Mouse (Mus musculus): ENCODE data around the gene Ppm1b.

The Ppm1b gene

DNA sequence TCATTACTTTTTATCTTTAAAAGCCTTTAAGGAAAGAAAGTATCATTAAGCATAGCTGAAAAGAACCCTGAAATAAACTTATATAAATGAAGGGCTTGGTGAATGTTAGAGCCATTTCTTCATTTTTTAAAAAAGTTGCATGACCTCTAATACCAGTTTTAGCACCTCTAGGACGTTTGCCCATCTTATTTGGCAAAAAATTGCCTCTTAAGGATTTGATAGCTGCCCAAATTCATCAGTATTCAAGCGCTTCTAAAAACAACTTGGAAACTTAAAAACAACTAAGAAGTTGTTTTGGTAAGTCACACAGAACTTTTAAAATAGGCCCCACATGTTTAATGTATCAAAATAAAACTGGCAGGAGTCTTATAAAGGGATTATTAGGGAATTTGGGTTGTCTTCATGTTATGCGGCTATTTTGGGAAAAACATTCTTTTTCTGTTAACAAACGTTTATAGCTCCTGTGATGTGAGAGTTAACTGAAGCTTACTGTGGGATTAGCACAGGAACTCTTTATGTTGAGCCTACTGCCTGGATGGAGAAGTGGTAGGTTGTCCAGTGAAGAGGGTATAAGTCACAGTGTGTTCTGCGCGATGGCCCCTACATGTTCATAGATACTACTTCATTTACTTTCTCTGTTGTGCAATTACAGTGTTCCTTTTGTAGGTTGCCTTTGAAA, 2.6 kb downstream of the Ppm1b start:
- DNase-seq = no peak

DNA sequence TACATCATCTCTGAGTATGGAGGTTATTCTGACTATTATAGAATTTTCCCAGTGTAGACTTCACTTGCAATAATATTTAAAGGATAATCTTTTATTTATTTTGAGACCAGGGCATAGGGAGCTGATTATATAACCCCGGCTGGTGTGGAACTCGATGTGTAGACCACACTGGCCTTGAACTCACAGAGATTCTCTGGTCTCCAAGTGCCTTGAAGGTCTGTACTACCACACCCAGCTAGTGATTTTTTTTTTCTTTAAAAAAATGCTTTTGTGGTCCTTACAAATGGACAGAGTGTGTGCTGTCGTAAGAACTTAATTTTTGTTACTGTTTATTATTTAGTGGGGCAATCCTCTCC, 3.1 kb downstream of the Ppm1b start:
- DNase-seq = no peak

DNA sequence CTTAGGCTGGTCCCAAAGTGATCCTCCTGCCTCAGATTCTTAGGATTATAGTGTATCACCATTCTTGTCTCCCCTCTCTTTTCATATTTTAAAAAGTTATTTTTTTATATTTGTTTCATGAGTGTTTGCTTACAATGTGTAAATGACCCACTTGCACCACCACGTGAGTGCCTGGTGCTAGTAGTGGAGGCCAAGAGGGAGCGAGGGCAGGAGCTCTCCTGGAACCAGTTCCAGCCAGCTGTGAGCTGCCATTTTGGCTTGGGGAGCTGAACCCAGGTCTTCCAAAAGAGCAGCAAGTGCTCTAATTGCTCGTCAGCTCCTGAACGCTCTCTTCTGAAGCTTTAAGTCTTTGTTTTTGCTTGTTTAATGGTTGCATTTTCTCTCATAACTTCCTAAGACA, 3.6 kb downstream of the Ppm1b start:
- peak; percentile 42 for DNase-seq

DNA sequence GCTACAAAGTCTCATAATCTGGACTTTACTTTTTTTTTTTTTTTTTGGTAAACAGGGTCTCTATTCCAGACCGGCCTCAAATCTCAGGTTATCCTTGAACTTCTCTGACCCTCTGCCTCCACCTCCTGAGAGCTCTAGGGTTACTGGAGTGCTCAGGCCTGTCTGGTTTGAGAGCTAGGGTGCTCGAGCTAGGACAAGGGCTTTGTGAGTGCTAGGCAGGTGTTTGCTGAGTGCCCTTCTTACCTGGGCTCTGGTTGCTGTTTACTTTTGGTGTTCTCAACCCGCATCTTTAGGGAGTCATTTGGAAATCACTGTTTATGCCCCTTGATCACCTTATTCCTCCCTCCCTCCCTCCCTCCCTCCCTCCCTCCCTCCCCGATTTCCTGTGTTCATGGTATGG, 5.5 kb downstream of the Ppm1b start:
- DNase-seq = no peak

DNA sequence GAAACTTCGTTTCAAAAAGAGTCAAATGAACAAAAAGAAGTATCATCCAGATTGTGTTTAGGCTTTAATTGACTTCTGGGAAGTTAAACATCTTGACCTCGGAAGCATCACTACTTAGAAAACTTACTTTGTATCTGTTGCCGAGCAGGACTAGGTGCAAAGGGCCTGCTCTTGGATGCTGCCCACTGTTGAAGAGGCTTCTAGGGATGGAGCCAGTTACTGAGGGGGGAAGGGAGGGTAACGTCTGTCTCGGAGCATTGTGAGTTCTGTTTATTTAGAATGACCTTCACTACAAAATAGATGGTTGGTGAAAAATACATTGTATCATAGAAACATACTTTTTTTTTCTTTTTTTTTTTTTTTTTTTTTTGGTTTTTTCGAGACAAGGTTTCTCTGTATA, 7.1 kb downstream of the Ppm1b start:
- no peak for DNase-seq

DNA sequence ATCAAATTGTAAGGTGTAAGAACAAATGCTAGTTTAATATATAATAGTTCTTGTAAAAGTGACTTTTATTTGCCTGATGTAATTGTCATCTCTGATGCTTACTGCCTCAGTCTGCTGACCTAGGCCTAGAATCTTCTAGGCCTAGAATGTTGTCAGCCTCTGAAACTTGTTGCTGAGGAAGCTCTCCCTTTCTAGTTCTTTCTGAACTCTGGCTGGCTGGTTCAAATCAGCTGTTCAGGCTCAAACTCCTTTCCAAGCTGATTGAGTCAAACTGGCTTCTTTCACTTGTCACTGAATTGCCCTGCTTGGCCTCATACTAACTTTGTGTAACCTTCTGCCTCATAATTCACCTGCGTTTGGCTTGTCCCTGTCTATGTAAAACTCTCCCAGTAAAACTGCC, 9.7 kb downstream of the Ppm1b start:
- DNase-seq = no peak

DNA sequence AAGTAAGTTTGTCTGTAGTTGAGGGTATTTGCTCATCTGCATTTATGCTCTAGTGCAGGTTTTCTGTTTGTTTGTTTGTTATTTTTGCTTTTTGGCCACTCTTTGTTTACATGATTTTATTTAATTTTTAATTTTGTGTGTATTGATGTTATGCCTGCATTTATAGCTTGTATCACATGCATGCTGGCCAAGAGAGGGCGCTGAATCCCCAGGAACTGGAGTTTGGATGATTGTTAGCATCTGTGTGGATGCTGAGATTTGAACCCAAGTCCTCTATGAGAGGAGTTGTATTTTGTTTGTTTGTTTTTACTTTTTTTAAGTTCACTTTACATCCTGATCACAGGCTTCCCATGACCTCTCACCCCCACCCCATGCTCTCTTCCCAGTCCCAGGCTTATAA, 10.5 kb downstream of the Ppm1b start:
- DNase-seq = no peak

DNA sequence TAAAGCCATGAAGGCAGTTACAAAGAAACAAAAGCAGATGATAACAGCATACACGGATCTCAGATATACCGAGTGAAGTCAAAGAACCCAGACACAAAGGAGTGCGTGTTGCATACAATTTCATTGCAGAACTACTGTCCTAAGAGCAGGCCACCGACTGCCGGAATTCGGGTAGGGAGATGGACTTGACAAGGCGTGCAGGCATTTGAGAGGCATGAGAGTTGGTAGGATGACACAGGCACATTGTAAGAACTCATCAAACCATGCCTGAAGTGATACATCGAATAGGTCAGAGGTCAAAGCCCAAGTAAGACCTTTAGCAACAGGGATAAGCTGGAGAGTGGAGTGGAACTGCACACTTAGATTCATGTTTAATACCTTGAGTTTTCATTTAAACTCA, 13.4 kb downstream of the Ppm1b start:
- no peak for DNase-seq

DNA sequence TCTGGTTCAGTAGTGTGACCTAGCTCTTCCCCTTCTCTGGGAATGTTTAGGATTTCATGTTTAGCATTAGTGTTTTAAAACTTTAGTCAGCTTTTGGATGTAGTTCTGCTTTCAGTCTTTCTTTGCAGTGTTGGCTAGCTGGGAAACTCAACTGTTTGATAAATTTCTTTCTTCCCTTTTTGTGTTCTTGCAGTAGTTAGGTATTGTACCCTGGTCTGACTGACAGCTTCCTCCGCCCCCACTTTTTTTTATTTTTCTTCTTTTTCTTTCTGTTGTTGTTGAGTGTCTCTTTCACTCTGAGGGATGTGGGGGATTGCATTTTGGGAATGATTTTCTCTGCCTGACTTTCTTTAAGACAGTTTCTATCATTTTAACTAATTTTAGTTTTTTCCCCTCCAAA, 25.2 kb downstream of the Ppm1b start:
- no peak for DNase-seq

DNA sequence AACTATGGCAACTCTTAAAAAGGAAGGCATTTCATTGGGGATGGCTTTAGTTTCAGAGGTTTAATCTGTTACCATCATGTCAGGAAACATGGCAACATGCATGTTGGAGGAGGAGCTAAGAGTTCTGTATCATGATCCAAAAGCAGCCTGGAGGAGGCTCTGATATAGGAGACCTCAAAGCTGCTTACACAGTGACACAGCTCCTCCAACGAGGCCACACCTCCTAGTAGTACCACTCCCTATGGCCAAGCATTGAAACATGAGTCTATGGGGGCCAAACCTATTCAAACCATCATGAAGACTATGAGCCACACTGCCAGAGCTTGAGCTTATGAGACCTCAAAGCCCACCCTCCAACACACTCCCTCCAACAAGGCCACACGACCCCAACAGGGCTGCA, 26.2 kb downstream of the Ppm1b start:
- no peak for DNase-seq

DNA sequence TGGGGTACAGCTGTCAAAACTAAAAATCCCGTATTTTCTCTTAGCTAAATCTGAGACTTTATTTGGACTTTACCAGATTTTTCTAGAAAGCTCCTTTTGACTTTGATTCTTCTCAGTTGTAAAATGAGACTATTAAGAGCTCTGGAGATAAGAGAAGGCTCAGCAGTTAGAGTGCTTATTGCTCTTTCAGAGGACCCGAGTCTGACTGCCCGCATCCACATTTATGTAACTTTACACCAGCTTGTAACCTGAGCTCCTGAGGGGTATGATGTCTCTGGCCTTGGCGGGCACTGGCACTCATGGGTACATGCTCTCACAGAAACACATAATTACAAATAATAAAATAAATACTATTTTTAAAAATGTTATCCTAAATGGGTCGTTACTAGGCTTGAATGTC, 29.8 kb downstream of the Ppm1b start:
- DNase-seq = no peak

DNA sequence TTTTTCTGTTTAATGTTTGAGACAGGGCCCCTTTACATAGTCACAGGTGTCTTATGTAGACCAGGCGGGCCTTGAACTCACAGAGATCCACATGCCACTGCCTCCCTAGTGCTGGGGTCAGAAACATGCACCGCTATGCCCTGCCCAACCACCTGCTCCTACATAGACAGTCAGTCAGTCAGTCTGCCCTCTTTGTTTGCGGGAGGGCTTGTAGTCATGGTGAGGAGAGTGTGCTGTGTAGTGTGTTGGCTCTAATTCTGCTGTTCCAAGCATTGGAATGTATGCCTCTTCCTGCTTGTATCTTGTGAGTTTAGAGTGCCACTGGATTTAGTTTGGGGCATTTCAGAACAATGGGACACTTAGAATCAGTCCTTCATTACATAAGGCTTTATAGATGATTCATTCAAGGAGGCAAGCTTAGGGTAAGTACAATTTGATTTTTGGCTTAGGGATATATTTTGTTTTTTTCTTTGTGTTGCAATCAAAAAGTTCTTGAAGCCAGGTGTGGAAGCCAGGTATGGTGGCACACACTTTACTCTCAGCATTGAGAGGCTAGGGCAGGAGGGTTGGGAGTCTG, 31.4 kb downstream of the Ppm1b start:
- DNase-seq = no peak

DNA sequence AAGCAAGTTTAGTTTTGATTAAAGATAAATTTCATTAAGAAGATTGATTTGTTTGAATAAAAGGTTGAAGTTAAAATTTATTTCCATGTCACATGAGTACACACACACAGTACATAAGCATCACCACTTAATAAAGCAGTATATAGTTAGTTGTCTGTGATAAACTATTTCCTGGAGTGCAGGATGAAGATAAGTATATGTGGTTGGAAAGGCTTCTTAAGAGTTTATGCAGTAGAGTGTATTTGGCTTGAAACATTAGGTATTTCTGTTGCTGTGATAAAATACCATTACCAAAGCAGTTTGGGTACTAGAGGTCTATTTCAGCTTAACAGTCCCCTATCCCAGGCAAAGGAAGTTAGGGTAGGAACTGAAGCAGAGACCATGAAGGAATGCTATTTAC, 32.0 kb downstream of the Ppm1b start:
- no peak for DNase-seq

DNA sequence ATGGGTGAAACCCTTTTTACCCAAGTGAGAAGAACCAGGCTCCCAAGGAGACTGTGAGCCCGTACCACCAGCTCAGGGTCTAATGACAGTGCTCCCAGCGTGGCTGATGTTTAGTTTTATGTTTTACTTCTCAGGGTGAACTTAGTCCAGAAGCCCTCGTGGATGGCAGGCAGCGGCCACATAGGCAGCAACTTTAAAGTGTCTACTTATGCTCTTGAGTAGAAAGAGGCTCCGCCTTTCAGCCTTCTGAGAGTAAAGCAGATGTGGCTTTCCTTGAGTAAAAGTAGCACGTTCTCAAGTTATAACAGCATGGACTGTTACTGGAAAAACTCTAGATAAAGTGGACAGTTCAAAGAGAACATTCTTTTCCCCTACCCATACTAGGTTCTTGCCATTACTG, 39.3 kb downstream of the Ppm1b start:
- no peak for DNase-seq

DNA sequence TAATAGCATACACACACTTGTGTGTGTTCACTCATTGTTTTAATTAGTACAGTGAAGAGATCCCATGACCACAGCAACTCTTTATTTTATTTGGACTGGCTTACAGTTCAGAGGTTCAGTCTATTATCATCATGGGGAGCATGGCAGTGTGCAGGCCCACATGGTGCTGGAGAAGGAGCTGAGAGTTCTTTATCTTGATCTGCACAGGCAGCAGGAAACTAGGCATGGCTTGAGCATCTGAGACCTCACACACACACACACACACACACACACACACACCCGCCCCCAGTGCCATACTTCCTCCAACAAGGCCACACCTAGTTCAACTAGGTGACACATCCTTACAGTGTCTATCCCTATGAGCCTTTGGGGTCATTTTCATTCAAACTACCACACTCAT, 41.1 kb downstream of the Ppm1b start:
- no peak for DNase-seq

DNA sequence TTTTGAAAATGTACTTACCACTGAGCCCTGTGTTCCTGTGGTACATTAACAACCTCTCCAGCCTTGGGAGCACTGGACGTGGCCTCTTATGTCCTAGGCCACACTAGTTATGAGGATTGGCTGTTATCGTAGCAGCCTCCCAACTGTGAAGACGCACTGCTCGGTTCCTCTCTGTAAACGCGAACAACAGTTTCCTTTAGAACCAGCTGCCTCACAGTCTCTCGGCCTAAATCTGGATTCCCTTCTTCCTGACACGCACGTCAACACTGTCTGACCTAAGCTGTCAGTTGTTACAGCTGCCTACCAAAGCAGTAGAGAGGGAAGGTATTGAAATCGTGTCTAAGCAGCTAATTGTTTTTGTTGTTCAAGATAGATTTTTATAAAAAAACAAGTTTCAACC, 43.1 kb downstream of the Ppm1b start:
- DNase-seq = no peak

DNA sequence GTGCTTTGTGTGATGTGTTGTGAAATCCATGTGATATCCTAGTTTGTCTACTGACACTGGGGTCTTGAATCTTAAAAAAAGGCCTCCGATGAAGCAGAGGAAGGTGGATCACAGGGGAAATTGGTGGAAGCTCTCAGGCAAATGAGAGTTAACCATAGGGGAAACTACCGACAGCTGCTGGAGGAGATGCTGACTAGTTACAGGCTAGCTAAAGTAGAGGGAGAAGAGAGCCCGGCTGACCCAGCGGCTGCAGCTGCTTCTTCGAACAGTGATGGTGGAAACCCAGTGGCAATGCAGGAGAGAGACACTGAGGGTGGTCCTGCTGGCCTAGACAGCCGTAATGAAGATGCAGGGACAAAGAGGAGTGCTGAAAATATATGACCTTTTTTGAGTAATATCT, 56.9 kb downstream of the Ppm1b start:
- no peak for DNase-seq

DNA sequence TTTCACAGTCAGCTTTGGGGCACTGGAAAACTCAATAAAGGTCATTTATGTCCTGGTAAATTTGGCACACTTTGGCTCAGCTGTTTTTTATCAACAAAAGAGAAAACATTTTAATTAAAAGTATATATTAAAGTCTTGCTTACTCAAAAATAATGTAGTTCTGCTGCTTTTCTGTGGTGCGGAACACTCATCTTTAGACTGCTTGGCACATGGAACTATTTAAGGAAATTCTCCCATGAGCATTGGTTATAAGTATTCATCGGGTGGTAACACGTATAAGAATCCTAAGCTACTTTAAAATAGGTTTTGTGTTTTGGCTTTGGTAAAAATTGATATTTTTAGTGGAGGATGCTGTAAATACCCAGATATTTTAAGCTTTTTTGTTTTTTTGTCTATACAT, 58.1 kb downstream of the Ppm1b start:
- DNase-seq = no peak

DNA sequence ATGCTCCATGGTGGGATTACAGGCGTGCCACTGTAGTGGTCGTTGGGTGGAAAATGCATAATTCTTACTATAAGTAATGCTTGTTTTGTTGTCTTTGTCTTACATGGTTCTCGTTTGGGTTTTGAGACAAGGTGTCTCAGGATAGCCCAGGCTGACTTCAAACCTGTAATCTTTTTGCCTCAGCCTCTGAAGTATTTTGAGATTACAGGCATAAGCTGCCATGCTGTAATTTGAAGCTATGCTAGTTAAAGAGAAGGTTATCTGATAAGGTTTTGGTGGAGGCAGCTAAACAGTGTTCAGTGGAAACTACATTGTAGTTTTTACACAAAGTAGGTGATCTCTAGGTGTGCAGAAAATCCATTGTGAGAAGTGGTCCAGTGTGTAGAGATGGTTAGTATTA, 61.8 kb downstream of the Ppm1b start:
- no peak for DNase-seq

DNA sequence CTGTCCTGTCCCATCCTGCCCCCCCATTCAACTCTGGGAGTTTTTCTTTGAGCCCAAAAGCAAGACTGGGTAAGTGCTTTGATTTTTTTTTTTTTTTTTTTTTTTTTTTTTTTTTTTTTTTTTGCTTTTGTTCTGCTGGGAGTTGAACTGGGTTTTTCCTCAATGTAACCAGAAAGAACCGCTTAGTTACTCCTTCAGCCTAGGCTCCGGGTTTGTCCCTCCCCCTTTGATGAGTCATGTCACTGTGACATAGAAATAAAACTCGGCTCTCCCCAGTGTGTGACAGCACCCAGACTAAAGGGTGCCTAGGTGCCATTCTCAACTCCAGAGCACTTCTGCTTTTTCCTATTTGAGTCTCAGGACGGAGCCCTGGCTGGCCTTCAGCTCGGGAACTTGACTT, 62.3 kb downstream of the Ppm1b start:
- no peak for DNase-seq

DNA sequence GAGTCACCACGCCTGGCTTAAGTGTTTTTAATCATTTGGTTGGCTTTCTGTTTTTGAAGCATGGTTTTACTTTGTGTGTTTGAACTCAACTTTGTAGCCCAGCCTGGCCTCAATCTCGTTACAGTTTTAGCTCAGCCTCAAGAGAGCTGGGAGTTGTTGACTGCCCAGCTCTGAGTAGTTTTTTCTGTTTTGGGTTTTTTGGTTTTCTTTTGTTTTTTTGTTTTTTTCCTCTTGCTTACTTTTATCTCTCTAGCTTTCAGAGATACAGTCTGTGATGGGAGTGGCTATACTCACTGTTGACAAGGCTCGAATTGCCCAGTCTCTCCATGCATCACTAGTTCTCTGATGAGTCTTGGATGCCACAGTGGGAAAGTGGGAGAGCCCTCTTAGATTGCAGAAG, 63.8 kb downstream of the Ppm1b start:
- no peak for DNase-seq

DNA sequence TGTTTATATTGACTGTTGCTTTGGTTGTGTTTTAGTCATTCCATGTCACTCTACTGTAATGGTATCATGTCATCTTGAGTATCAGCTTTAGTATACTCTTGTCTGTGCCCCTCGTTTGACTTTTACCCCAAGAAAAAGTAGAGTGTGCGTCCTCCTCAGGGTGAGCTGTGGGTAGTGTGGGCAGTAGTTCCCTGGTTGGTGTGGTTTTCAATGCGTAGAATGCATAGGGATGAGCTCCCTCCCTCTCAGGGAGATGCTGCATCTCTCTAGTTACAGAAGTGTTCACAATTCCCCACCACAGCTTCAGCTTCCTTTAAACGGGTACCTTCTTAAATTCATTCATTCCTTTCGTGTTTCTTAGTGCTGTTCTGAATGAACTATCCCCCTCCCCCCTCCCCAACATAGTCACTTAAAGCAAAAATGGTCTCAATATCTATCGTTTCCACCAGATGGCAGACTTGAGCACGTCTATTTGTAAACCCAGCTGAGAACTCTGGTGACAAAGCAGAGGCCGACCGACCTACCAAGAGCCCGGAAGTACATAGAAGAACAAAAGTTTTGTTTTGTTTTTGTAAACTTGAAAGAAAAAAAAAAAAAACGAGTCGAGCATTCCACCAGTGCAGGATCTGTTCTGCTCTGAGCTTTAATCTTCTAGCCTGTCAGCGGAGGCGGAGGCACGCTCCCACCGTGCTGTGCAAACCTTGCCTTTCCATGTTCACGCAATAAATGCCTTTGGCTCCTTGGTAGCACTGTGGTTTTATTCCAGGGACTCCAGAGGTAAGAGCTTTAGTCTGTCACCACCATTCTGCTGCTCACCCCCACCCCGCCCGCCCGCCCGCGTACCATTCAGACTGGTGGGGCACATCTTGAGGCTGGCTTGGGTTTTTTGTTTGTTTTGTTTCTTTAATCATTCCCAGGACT, 67.0 kb downstream of the Ppm1b start:
- DNase-seq = no peak

DNA sequence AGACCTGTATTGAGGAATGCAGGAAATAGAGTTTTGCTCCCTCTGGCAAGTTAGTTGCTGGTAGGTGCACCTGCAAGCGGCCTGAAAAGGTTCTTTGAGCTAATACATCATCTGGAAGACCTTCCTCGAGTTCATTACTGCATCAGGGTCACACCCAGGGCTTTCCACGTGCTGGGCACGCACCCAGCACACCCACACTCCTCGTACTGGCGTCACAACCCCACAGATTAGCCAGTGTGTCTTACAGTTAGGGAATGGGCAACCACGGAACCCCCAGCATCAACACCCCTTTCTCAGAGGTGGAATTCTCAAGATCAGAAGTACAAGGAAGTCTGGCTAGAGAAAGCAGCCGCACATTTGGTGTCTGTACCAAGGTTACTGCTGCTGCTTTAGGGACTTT, 67.7 kb downstream of the Ppm1b start:
- DNase-seq = no peak

DNA sequence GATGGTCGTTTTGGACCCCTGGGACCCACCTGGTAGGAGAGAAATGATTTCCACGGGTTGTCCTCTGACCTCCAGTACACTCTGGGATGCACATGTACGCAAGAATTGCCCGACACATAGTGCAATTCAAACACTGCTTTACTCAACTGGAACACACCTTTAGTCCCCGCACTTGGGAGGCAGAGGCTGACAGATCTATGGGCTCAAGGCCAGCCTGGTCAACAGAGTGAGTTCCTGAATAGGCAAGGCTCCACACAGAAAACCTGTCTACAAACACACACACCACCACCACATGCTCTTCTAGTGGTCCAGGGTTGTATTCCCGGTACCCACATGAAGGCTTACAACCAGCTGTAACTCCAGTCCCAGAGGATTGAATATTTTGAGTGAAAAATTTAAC, 68.6 kb downstream of the Ppm1b start:
- DNase-seq = no peak

All from cerebellum, adult 11-12 months (tissue).